Mouse (Mus musculus): ENCODE data around the gene Mrpl2.

Mrpl2 gene

DNA sequence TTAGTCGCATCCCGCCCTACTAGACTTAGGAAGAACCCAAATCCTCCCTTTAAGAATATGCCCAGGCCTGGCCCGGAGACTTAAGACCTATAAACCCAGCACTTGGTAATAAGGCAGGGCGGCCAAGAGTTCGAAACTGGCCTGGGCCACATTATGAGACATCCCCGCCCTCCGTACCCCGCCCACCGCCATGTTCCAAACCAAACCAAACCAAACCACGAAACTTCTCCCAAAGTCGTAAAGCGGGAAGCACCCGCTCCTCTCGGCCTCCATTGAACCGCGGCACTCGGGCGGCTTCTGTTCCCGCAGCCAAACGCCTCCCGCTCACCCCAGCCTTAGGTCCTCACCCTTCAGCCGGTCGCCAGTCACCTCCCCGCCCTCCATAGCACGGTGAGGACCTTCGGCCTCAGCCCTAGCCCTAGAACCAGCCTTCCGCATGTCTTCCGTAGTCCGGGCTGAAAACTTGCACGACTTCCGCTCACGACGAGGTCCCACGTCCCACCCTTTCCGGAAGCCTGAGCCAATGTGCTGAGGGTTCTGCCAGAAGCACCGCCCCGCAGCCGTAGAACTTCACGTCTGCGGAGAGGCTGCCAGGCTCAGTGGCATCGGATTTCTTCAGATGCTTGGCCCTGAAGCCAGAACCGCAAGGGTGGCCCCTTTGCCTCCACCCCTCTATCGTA, 28.0 kb downstream of the Mrpl2 start, which contains the start of gene Rrp36:
Gene Rrp36 (minus strand): TSS at position 503 of the 680 bp plus-strand sequence.
- ChIA-PET CTCF (interaction anchor here in 3 of 4 experiments (0.5 to 1.5 kb wide), 9 partner anchors 9 to 234 kb away, joined by 3 to 5 read pairs (median 3); partner anchors contain the start of gene Ppp2r5d (in 1 of the 3)), POLR2A (interaction anchor here in 3 of 4 experiments (0.6 to 10.4 kb wide), 43 partner anchors 8 to 846 kb away, joined by 3 to 84 read pairs (median 4); partner anchors contain the start of genes Cnpy3 (in 2 of the 3), Cul7 (in 2 of the 3), Ppp2r5d (in 2 of the 3) and Klc4 (in 1 of the 3))

DNA sequence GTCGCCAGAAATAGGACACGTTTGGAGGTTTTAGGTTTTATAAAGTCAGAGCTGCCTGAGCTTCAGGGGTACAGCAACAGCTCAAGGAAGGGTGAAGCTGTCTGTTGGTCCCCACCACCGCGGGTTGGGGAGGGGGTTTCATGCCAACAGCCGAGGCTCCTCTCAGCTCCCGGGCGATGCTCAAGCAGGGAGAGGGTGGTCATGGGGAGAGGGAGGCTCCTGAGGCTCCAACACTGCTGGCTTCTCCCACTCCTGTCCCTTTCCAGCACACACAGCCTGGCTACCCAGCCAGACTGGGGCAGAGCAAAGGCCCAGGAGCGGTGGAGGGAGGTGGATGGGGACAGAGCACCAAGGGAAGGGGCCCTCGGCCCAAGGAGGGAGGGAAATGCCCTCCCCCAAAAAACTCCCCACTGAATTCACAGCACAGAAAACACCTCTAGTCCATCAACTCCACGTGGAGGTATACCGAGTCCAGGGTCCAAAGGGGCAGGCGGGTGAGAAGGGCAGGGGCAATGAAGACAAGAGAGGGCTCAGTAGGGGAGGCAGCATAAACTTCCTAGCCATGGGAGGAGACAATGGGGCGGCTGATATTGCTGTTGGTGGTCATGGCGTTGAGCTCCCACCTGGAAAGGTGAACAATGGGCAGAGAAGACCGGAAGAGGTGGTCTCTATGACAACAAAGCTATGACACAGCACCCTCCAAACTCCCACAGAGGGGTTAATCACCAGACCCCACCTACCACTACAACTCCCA, 28.7 kb downstream of the Mrpl2 start:
- CTCF ChIA-PET = interaction anchor here in 2 of 4 experiments (0.6 to 1.5 kb wide), 6 partner anchors 8 to 126 kb away, joined by 3 to 5 read pairs (median 4); no protein-coding TSS in a partner anchor
- POLR2A ChIA-PET = interaction anchor here in 3 of 4 experiments (0.6 to 3.0 kb wide), 39 partner anchors 8 to 846 kb away, joined by 3 to 26 read pairs (median 4); partner anchors contain the start of genes Cnpy3 (in 2 of the 3), Cul7 (in 2 of the 3), Ppp2r5d (in 2 of the 3) and Klc4 (in 1 of the 3)

- CTCF ChIA-PET = interaction anchor here in 3 of 4 experiments (0.6 to 1.0 kb wide), 11 partner anchors 9 to 906 kb away, joined by 3 to 8 read pairs (median 4); partner anchors contain the start of genes Polr1c (in 1 of the 3), Ppp2r5d (in 1 of the 3) and Yipf3 (in 1 of the 3)
- POLR2A ChIA-PET = interaction anchor here (0.6 to 11.8 kb wide), 25 partner anchors 10 to 1299 kb away, joined by 3 to 197 read pairs (median 4); partner anchors contain the start of genes Ppp2r5d (in 2 of the 4), Ptk7 (in 1 of the 4) and Tbcc (in 1 of the 4)
Observed at GRCm38 (mm10) chr17:46678416-46678815, 32.4 kb downstream of the Mrpl2 start, which contains the start of gene Mea1. Mea1 (plus strand) TSS chr17:46678793.

GRCm38 (mm10) chr17:46678911-46679310, 32.9 kb downstream of the Mrpl2 start:
- POLR2A ChIA-PET = interaction anchor here (0.6 to 11.8 kb wide), 23 partner anchors 10 to 1298 kb away, joined by 3 to 197 read pairs (median 4); partner anchors contain the start of genes Ppp2r5d (in 2 of the 4), Ptk7 (in 1 of the 4) and Tbcc (in 1 of the 4)
- CTCF ChIA-PET = interaction anchor here in 3 of 4 experiments (0.5 to 1.0 kb wide), 10 partner anchors 10 to 292 kb away, joined by 3 to 7 read pairs (median 4); partner anchors contain the start of gene Ppp2r5d (in 1 of the 3)

DNA sequence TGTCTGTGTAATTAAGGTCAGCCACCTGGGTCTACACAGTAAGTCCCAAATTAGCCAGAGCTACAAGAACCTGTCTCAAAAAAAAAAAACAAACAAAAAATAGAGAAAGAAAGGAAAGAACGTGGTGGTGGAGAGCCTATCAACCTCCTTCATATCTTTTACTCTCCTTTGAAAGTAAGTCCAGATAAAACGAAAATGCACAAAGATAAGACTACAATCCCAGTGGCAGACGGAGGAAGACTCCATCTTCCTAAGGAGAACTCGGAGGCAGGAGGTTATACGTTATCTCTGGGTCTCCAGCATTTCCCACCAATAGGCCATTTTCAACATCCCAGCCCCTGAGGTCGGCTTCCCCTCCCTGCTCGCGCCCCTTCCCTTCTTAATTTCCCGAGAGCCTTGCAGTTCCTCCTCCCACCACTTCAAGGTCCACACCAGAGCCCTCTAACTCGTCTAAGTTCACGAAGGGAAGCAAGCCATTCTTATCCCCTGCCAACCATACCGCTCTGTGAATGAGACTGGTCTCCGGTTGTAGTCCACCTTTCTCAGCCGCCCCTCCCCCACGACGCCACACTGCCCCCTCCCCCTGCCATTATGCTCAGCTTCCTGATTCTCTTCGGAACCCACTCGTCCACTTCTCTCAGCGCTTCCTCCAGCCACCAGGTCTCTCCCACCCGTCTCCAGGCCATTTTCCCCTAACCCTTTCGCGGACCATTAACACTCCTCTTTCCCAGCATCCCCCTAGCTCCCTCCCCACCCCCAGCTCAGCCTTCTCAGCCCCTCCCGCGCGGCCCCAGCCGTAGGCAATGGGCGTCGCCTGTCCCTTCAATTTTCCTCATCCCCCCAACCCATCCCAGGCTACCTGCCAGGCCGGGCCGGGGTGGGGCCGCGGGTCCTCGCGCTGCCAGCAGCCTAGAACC, 34.1 kb downstream of the Mrpl2 start:
- CTCF ChIA-PET = interaction anchor here in 2 of 4 experiments (0.5 to 1.1 kb wide), 11 partner anchors 15 to 922 kb away, joined by 3 to 18 read pairs (median 4); partner anchors contain the start of genes Klc4 (in 1 of the 2) and Mrpl2 (in 1 of the 2)
- POLR2A ChIA-PET = interaction anchor here in 3 of 4 experiments (0.6 to 11.8 kb wide), 42 partner anchors 9 to 1107 kb away, joined by 3 to 197 read pairs (median 4); partner anchors contain the start of genes Ppp2r5d (in 3 of the 3), Ptk7 (in 2 of the 3), Cnpy3 (in 1 of the 3) and Hsp90ab1 (in 1 of the 3)

GRCm38 (mm10) chr17:46680760-46681373, 34.8 kb downstream of the Mrpl2 start, which contains the start of gene Klhdc3:
Klhdc3 (minus strand) TSS chr17:46680914.
- CTCF ChIA-PET = interaction anchor here in 2 of 4 experiments (0.6 to 1.1 kb wide), 10 partner anchors 14 to 921 kb away, joined by 3 to 18 read pairs (median 4); partner anchors contain the start of genes Klc4 (in 1 of the 2) and Mrpl2 (in 1 of the 2)
- POLR2A ChIA-PET = interaction anchor here in 3 of 4 experiments (0.6 to 11.8 kb wide), 37 partner anchors 10 to 1108 kb away, joined by 3 to 197 read pairs (median 4); partner anchors contain the start of genes Ppp2r5d (in 3 of the 3), Cnpy3 (in 1 of the 3), Hsp90ab1 (in 1 of the 3) and Klc4 (in 1 of the 3)

DNA sequence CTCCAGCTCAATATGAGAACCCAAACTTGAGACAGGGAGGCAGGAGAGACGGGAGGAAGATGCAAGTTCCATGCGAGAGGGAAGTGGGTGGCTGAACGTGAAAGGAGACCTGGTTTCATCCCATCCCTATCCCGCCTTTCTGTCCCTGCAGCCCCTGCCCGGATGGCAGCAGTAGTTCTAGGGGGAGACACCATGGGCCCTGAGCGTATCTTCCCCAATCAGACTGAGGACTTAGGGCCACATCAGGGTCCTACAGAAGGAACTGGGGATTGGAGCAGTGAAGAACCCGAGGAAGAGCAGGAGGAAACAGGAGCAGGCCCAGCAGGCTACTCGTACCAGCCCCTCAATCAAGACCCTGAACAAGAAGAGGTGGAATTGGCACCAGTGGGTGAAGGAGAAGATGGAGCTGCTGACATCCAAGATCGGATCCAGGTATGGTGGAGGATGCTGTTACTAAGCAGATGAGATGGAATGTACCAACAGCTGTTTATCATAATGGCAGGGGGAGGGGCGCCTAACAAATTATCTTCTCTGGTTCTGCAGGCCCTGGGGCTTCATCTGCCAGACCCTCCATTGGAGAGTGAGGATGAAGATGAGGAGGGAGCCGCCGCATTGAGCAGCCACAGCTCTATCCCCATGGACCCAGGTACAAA, 35.6 kb downstream of the Mrpl2 start:
- POLR2A ChIA-PET = interaction anchor here in 3 of 4 experiments (1.0 to 11.8 kb wide), 12 partner anchors 11 to 328 kb away, joined by 3 to 197 read pairs (median 5); partner anchors contain the start of gene Ppp2r5d (in 3 of the 3)
- CTCF ChIA-PET = interaction anchor here in 1 of 4 experiments (0.6 kb wide), 1 partner anchor 207 kb away, joined by 3 read pairs; no protein-coding TSS in a partner anchor

DNA sequence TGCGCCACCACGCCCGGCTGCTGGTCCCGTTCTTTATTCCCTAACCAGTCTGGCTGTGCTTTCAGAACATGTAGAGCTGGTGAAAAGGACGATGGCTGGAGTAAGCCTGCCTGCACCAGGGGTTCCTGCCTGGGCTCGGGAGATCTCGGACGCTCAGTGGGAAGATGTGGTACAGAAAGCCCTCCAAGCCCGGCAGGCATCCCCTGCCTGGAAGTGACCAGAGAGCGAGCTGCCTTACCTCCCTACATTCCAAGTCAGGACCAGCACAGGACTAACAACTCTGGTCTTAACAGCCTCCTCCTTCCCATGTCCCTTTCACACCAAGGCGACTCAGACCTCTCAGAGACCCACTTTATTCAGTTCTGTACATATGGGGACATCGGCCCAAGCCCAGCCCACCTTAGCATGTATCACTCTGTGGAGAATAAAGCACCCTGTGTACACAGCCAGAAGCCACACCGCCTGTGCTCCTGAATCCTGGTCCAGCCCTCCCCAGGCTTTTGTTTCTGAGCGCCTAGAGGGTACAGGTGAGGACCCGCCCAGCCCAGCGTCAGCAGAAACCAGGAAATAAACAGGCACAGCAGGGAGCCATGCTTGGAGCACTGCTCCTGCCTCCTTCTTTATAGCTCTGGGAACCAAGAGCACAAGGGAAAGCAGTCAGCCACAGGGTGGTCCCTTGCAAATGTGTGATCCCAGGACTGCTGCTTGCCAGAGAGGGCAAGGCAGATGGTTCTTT, 36.8 kb downstream of the Mrpl2 start:
- POLR2A ChIA-PET = interaction anchor here in 3 of 4 experiments (0.5 to 11.8 kb wide), 41 partner anchors 8 to 1105 kb away, joined by 3 to 197 read pairs (median 4); partner anchors contain the start of genes Ppp2r5d (in 3 of the 3), Ptk7 (in 2 of the 3), Rrp36 (in 2 of the 3) and 2310039H08Rik (in 1 of the 3)
- CTCF ChIA-PET = interaction anchor here (0.6 to 1.9 kb wide), 10 partner anchors 9 to 1110 kb away, joined by 3 to 7 read pairs (median 4); partner anchors contain the start of genes Ppp2r5d (in 2 of the 4) and Rrp36 (in 1 of the 4)

DNA sequence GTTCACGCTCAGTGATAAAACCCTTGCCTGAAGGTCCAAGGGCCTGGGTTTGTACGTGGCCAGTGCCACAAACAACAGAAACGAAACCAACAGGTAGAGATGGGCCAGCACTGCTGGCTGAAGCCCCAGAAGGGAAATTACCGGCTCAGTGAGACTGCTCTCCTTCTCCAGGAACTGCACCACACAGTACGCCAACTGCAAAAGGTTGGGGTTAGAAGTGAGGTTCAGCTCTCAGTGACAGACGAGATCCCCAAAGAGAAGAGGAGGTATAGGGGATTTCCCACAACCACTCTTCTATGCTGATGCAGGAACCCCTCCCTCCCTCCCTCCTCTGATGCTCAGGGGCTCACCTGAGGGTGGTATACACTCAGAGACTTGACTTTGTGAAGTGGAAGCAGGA, 39.9 kb downstream of the Mrpl2 start:
- CTCF ChIA-PET = no interaction called here
- POLR2A ChIA-PET = interaction anchor here in 2 of 4 experiments (1.0 to 11.8 kb wide), 7 partner anchors 12 to 163 kb away, joined by 3 to 197 read pairs (median 7); partner anchors contain the start of gene Ppp2r5d (in 1 of the 2)

DNA sequence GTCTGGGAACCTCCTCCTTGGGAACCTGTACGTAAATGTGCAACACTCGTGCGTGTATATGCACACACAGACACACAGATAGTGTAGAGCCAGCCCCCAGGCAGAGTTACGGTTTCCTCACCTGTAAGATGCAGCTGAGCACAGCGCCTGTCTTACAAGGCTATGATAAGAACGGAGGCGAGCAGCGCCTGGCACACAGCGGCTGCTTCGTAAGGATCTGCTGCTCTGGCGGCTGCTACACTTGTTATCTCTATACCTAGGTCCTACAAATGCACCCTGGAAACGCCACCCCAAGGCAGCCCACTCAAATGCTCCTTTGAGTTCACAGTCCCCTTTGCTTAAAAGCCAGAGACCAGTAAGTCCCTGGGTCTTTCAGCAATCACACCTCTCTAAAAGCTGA, 44.6 kb downstream of the Mrpl2 start:
- ChIA-PET CTCF (interaction anchor here in 1 of 4 experiments (0.6 kb wide), 1 partner anchor 194 kb away, joined by 3 read pairs; no protein-coding TSS in a partner anchor), POLR2A (interaction anchor here in 3 of 4 experiments (0.5 to 18.7 kb wide), 10 partner anchors 8 to 107 kb away, joined by 3 to 197 read pairs (median 8); partner anchors contain the start of genes Ppp2r5d (in 3 of the 3), Klhdc3 (in 2 of the 3), Mea1 (in 2 of the 3) and Ptk7 (in 1 of the 3))

GRCm38 (mm10) chr17:46691390-46691789, 45.4 kb downstream of the Mrpl2 start:
- ChIA-PET CTCF (interaction anchor here in 1 of 4 experiments (0.6 to 0.7 kb wide), 2 partner anchors 24 to 194 kb away, joined by 3 read pairs; no protein-coding TSS in a partner anchor), POLR2A (interaction anchor here in 3 of 4 experiments (0.5 to 18.7 kb wide), 11 partner anchors 9 to 106 kb away, joined by 3 to 197 read pairs (median 5); partner anchors contain the start of genes Klhdc3 (in 3 of the 3), Ppp2r5d (in 3 of the 3), Mea1 (in 2 of the 3) and Ptk7 (in 1 of the 3))

GRCm38 (mm10) chr17:46694517-46695063, 48.6 kb downstream of the Mrpl2 start:
- CTCF ChIA-PET = interaction anchor here in 3 of 4 experiments (0.5 to 0.9 kb wide), 6 partner anchors 14 to 58 kb away, joined by 3 to 9 read pairs (median 4); partner anchors contain the start of gene Klhdc3 (in 1 of the 3)
- POLR2A ChIA-PET = interaction anchor here (0.5 to 18.7 kb wide), 21 partner anchors 10 to 196 kb away, joined by 3 to 197 read pairs (median 4); partner anchors contain the start of genes Ppp2r5d (in 4 of the 4), Klhdc3 (in 2 of the 4), Mea1 (in 2 of the 4) and Rrp36 (in 1 of the 4)

- ChIA-PET CTCF (interaction anchor here in 2 of 4 experiments (0.6 to 0.8 kb wide), 4 partner anchors 11 to 857 kb away, joined by 3 to 5 read pairs (median 3); no protein-coding TSS in a partner anchor), POLR2A (interaction anchor here in 3 of 4 experiments (0.6 to 18.7 kb wide), 6 partner anchors 13 to 425 kb away, joined by 3 to 197 read pairs (median 4); partner anchors contain the start of genes Klhdc3 (in 1 of the 3) and Mea1 (in 1 of the 3))
Observed at GRCm38 (mm10) chr17:46698515-46698914, 52.5 kb downstream of the Mrpl2 start.

Data from embryonic stem cell, embryonic (primary cell).